Mouse (Mus musculus): ENCODE data around the gene Nupr1.

GRCm38 (mm10) chr7:126653991-126654390 is 23.3 kb upstream of the Nupr1 start:
- TF ChIP-seq CTCF (conservative IDR thresholded peaks at IDR 0.05; ENCODE audit: insufficient read depth, insufficient read length, low read depth, low read length) = no peak
- no peak for TF ChIP-seq POLR2A (IDR thresholded peaks at IDR 0.05; ENCODE audit: low read depth, low read length)

All from kidney, adult 2 months (tissue).